Comparison of ENCODE assay signal across 20 mouse cellular contexts in genomic region chr5:37150650-37151049, GRCm38 (mm10).
DNase-seq lines count a peak whose midpoint lies in the region; ATAC-seq and TF ChIP-seq lines count a peak whose summit lies in the region.
"Had no signal": no experiment of that assay in that cellular context is flagged by ENCODE, and none has a peak within 500 bp of the region (broad histone marks: within the 10 kb centered on the region; RNA-seq: fewer than 3 reads in every experiment).

No protein-coding gene starts in this region.

- H3K36me3 ChIP-seq in testis, adult 2 months (ENCODE audit: control insufficient read depth, insufficient read depth, low read length): no peaks in the 10 kb centered on the region
- H3K36me3 ChIP-seq in intestine, embryonic 16.5 days (ENCODE audit: control insufficient read depth, insufficient read depth, low read length): no peaks in the 10 kb centered on the region
- H3K36me3 ChIP-seq: embryonic facial prominence, embryonic 10.5 days; embryonic facial prominence, embryonic 12.5 days; forebrain, embryonic 15.5 days had no signal

- no peak for TF ChIP-seq CTCF in testis, adult 2 months (IDR thresholded peaks at IDR 0.05; ENCODE audit: control insufficient read depth, insufficient read depth, insufficient replicate concordance, low read depth, low read length)

- no peaks in the 10 kb centered on the region for H3K9me3 ChIP-seq in intestine, embryonic 16.5 days (ENCODE audit: control insufficient read depth, low read length)
- H3K9me3 ChIP-seq: embryonic facial prominence, embryonic 10.5 days; embryonic facial prominence, embryonic 12.5 days; forebrain, embryonic 13.5 days; forebrain, embryonic 15.5 days had no signal

- WGBS in intestine, embryonic 16.5 days: 61% methylated on average over 5 of the region's 5 CpGs

- DNase-seq in testis, postnatal 14 days (ENCODE audit: low spot score): no peak
- no peak for DNase-seq in embryo, embryonic 9.5 days (ENCODE audit: extremely low spot score)
- DNase-seq: adrenal gland, adult 2 months; adrenal gland, postnatal 10 days; adrenal gland, postnatal 25 days; cerebellum, adult 11 months; cerebellum, adult 18-20 months; cerebellum, adult 8-10 months; cerebellum, adult 9-11 months; cerebellum, postnatal 14 days; cerebellum, postnatal 36 days; embryo, embryonic 11 days; forebrain, postnatal 0 days had no signal

- H3K4me3 ChIP-seq in testis, adult 2 months (ENCODE audit: control insufficient read depth, low read depth, low read length): peak overlapping the region; percentile 80
- no peak overlapping the region for H3K4me3 ChIP-seq in intestine, embryonic 16.5 days (ENCODE audit: low read length)
- H3K4me3 ChIP-seq: embryonic facial prominence, embryonic 10.5 days; embryonic facial prominence, embryonic 12.5 days; forebrain, embryonic 13.5 days; forebrain, embryonic 15.5 days had no signal

- H3K27me3 ChIP-seq in testis, adult 2 months (ENCODE audit: control insufficient read depth, insufficient read depth, low read length): no peaks in the 10 kb centered on the region
- H3K27me3 ChIP-seq in intestine, embryonic 16.5 days (replicated peaks; ENCODE audit: control insufficient read depth, insufficient read depth, low read length): no peaks in the 10 kb centered on the region

- ATAC-seq in intestine, embryonic 16.5 days: peak; percentile 81
- no peak for ATAC-seq in inflammation-experienced regulatory T-cells, adult 6 months
- ATAC-seq: forebrain, embryonic 13.5 days; forebrain, embryonic 15.5 days; forebrain, postnatal 0 days had no signal

- TF ChIP-seq POLR2A in testis, adult 2 months (IDR thresholded peaks at IDR 0.05; ENCODE audit: control insufficient read depth, low read depth, low read length): no peak

- no peak overlapping the region for H3K4me2 ChIP-seq in intestine, embryonic 16.5 days (ENCODE audit: low read depth, low read length)
- H3K4me2 ChIP-seq: embryonic facial prominence, embryonic 12.5 days; forebrain, embryonic 13.5 days; forebrain, embryonic 15.5 days had no signal

- H3K9ac ChIP-seq in intestine, embryonic 16.5 days (ENCODE audit: low read depth, low read length): no peak overlapping the region
- H3K9ac ChIP-seq: embryonic facial prominence, embryonic 12.5 days; forebrain, embryonic 13.5 days; forebrain, embryonic 15.5 days; forebrain, postnatal 0 days had no signal

- H3K27ac ChIP-seq in testis, adult 2 months (ENCODE audit: control insufficient read depth, insufficient read depth, low read depth, low read length): no peak overlapping the region
- H3K27ac ChIP-seq in intestine, embryonic 16.5 days (ENCODE audit: low read length): no peak overlapping the region
- H3K27ac ChIP-seq: embryonic facial prominence, embryonic 10.5 days; embryonic facial prominence, embryonic 12.5 days; forebrain, embryonic 13.5 days; forebrain, embryonic 15.5 days had no signal

- no peaks in the 10 kb centered on the region; the same call in 1 of the 2 replicates for H3K4me1 ChIP-seq in testis, adult 2 months (ENCODE audit: control insufficient read depth, insufficient read depth, low read length)
- no peaks in the 10 kb centered on the region for H3K4me1 ChIP-seq in intestine, embryonic 16.5 days (ENCODE audit: control insufficient read depth, insufficient read depth, low read length)
- H3K4me1 ChIP-seq: embryonic facial prominence, embryonic 10.5 days; embryonic facial prominence, embryonic 12.5 days; forebrain, embryonic 13.5 days; forebrain, embryonic 15.5 days had no signal
